Mouse (Mus musculus): ENCODE results near the gene Anks1b.

- TF ChIP-seq CTCF (IDR thresholded peaks at IDR 0.05) (no peak), EP300 (IDR thresholded peaks at IDR 0.05) (no peak)
Observed at GRCm38 (mm10) chr10:90818246-90818937, 945.1 kb downstream of the Anks1b start.

Measured in lung, postnatal 0 days (tissue).